Comparison of ENCODE assay signal across 29 mouse cellular contexts in genomic region chr4:43980236-43980635, GRCm38 (mm10). TPM values are rescaled to one million over a fixed set of nuclear protein-coding genes. Genes with fewer than 3 reads are reported as not detected.
DNase-seq lines count a peak whose midpoint lies in the region; ATAC-seq and TF ChIP-seq lines count a peak whose summit lies in the region.
"Had no signal": no experiment of that assay in that cellular context is flagged by ENCODE, and none has a peak within 500 bp of the region (broad histone marks: within the 10 kb centered on the region; RNA-seq: fewer than 3 reads in every experiment).

No protein-coding gene starts in this region.

- intact Hi-C loops in gastrocnemius, postnatal 36 days (cut with DNase I), result no loop called here

- DNase-seq in forebrain, embryonic 14.5 days (ENCODE audit: low spot score), result no peak
- DNase-seq in heart, embryonic 10.5 days (ENCODE audit: low spot score), result peak; percentile 51
- no peak for DNase-seq in stomach, postnatal 0 days (ENCODE audit: low spot score)
- DNase-seq in testis, postnatal 10 days (ENCODE audit: low spot score), result peak; percentile 42
- no peak for DNase-seq in gastrocnemius, postnatal 36 days
- DNase-seq: heart, postnatal 36 days; kidney, adult 9 months; thymus, adult 18-20 months; thymus, postnatal 25 days had no signal

- no peak overlapping the region for H3K9ac ChIP-seq in forebrain, embryonic 14.5 days (ENCODE audit: low read length)
- H3K9ac ChIP-seq in forebrain, embryonic 12.5 days, result no peak overlapping the region
- no peak overlapping the region for H3K9ac ChIP-seq in heart, embryonic 11.5 days (ENCODE audit: low read depth, low read length)
- H3K9ac ChIP-seq in stomach, embryonic 16.5 days (ENCODE audit: low read length), result no peak overlapping the region
- no peak overlapping the region for H3K9ac ChIP-seq in stomach, postnatal 0 days (ENCODE audit: low read length)
- H3K9ac ChIP-seq: hindbrain, embryonic 12.5 days; limb, embryonic 12.5 days; liver, embryonic 15.5 days; lung, embryonic 15.5 days; neural tube, embryonic 13.5 days had no signal

- ATAC-seq in forebrain, embryonic 14.5 days, result no peak
- ATAC-seq in forebrain, embryonic 12.5 days (ENCODE audit: low FRiP score), result no peak
- ATAC-seq in heart, embryonic 11.5 days (replicated peaks; ENCODE audit: insufficient number of reproducible peaks, low FRiP score, low TSS enrichment), result no peak
- ATAC-seq in stomach, embryonic 16.5 days (ENCODE audit: insufficient read depth, low FRiP score), result no peak
- no peak for ATAC-seq in stomach, postnatal 0 days (ENCODE audit: low FRiP score, low TSS enrichment)
- ATAC-seq: intestine, postnatal 0 days; Patski had no signal

- H3K27me3 ChIP-seq in forebrain, embryonic 14.5 days (replicated peaks; ENCODE audit: control insufficient read depth, insufficient read depth, low read length), result no peaks in the 10 kb centered on the region
- peaks cover 31% of the 10 kb centered on the region for H3K27me3 ChIP-seq in forebrain, embryonic 12.5 days
- peaks cover 15% of the 10 kb centered on the region; the same call in 1 of the 2 replicates for H3K27me3 ChIP-seq in heart, embryonic 10.5 days (ENCODE audit: insufficient read depth, poor library complexity, severe bottlenecking)
- 0 out of 2 replicates have a peak, but pooled peaks cover 2% of the 10 kb centered on the region for H3K27me3 ChIP-seq in heart, embryonic 11.5 days (ENCODE audit: control insufficient read depth, insufficient read depth, low read length)
- no peaks in the 10 kb centered on the region for H3K27me3 ChIP-seq in stomach, embryonic 16.5 days (ENCODE audit: control insufficient read depth, insufficient read depth, low read length)
- H3K27me3 ChIP-seq in stomach, postnatal 0 days (ENCODE audit: control insufficient read depth, insufficient read depth, low read length), result no peaks in the 10 kb centered on the region
- H3K27me3 ChIP-seq: hindbrain, embryonic 12.5 days; limb, embryonic 12.5 days; liver, embryonic 15.5 days; lung, embryonic 15.5 days; neural tube, embryonic 13.5 days; Patski had no signal

- TF ChIP-seq CTCF in stomach, postnatal 0 days (IDR thresholded peaks at IDR 0.05; ENCODE audit: low read depth), result no peak

- no peak overlapping the region for H3K4me3 ChIP-seq in forebrain, embryonic 14.5 days (ENCODE audit: low read depth, low read length)
- no peak overlapping the region for H3K4me3 ChIP-seq in forebrain, embryonic 12.5 days (replicated peaks)
- H3K4me3 ChIP-seq in heart, embryonic 10.5 days, result no peak overlapping the region
- no peak overlapping the region for H3K4me3 ChIP-seq in heart, embryonic 11.5 days (ENCODE audit: low read depth, low read length)
- H3K4me3 ChIP-seq in stomach, embryonic 16.5 days (replicated peaks; ENCODE audit: low read length), result no peak overlapping the region
- no peak overlapping the region for H3K4me3 ChIP-seq in stomach, postnatal 0 days (ENCODE audit: low read depth, low read length)
- H3K4me3 ChIP-seq: erythroblast, embryonic 14.5 days; hindbrain, embryonic 12.5 days; limb, embryonic 12.5 days; liver, embryonic 15.5 days; lung, embryonic 15.5 days; neural tube, embryonic 13.5 days had no signal

- H3K36me3 ChIP-seq in forebrain, embryonic 14.5 days (ENCODE audit: control insufficient read depth, insufficient read depth, low read length), result 0 out of 2 replicates have a peak, but pooled peaks cover 2% of the 10 kb centered on the region
- H3K36me3 ChIP-seq in forebrain, embryonic 12.5 days (replicated peaks), result no peaks in the 10 kb centered on the region
- H3K36me3 ChIP-seq in heart, embryonic 10.5 days, result no peaks in the 10 kb centered on the region
- no peaks in the 10 kb centered on the region for H3K36me3 ChIP-seq in heart, embryonic 11.5 days (ENCODE audit: control insufficient read depth, insufficient read depth, low read length)
- no peaks in the 10 kb centered on the region for H3K36me3 ChIP-seq in stomach, embryonic 16.5 days (ENCODE audit: control insufficient read depth, insufficient read depth, low read length)
- H3K36me3 ChIP-seq in stomach, postnatal 0 days (ENCODE audit: control insufficient read depth, insufficient read depth, low read length), result no peaks in the 10 kb centered on the region
- H3K36me3 ChIP-seq: limb, embryonic 12.5 days; lung, embryonic 15.5 days; neural tube, embryonic 13.5 days had no signal

- 84% methylated on average over 4 of the region's 4 CpGs for WGBS in forebrain, embryonic 14.5 days
- WGBS in forebrain, embryonic 12.5 days, result 81% methylated on average over 4 of the region's 4 CpGs
- 79% methylated on average over 4 of the region's 4 CpGs for WGBS in heart, embryonic 10.5 days
- WGBS in heart, embryonic 11.5 days (ENCODE audit: insufficient replicate concordance), result 87% methylated on average over 4 of the region's 4 CpGs
- WGBS in stomach, embryonic 16.5 days, result 84% methylated on average over 4 of the region's 4 CpGs
- WGBS in stomach, postnatal 0 days, result 83% methylated on average over 4 of the region's 4 CpGs

- H3K27ac ChIP-seq in forebrain, embryonic 14.5 days (ENCODE audit: low read depth, low read length), result peak overlapping the region; percentile 39; the same call in 1 of the 2 replicates
- H3K27ac ChIP-seq in forebrain, embryonic 12.5 days, result no peak overlapping the region
- no peak overlapping the region for H3K27ac ChIP-seq in heart, embryonic 10.5 days
- H3K27ac ChIP-seq in heart, embryonic 11.5 days (ENCODE audit: low read depth, low read length), result no peak overlapping the region
- 0 out of 2 replicates have a peak overlapping the region, but pooled peaks have one; percentile 1 for H3K27ac ChIP-seq in stomach, embryonic 16.5 days (ENCODE audit: low read length)
- no peak overlapping the region for H3K27ac ChIP-seq in stomach, postnatal 0 days (replicated peaks)
- H3K27ac ChIP-seq: hindbrain, embryonic 12.5 days; hindbrain, postnatal 0 days; liver, embryonic 15.5 days; lung, embryonic 15.5 days; neural tube, embryonic 13.5 days had no signal

- H3K4me1 ChIP-seq in forebrain, embryonic 14.5 days (ENCODE audit: control insufficient read depth, insufficient read depth, low read length), result peaks cover 15% of the 10 kb centered on the region
- peaks cover 20% of the 10 kb centered on the region for H3K4me1 ChIP-seq in forebrain, embryonic 12.5 days
- peaks cover 24% of the 10 kb centered on the region for H3K4me1 ChIP-seq in heart, embryonic 10.5 days
- H3K4me1 ChIP-seq in heart, embryonic 11.5 days (ENCODE audit: control insufficient read depth, insufficient read depth, low read length), result peaks cover 13% of the 10 kb centered on the region
- peaks cover 18% of the 10 kb centered on the region; the same call in 1 of the 2 replicates for H3K4me1 ChIP-seq in stomach, embryonic 16.5 days (ENCODE audit: control insufficient read depth, insufficient read depth, low read length)
- H3K4me1 ChIP-seq in stomach, postnatal 0 days (replicated peaks; ENCODE audit: control insufficient read depth, insufficient read depth), result no peaks in the 10 kb centered on the region; the same call in 1 of the 2 replicates

- H3K9me3 ChIP-seq in forebrain, embryonic 14.5 days (replicated peaks; ENCODE audit: control insufficient read depth, low read length), result no peaks in the 10 kb centered on the region
- H3K9me3 ChIP-seq in forebrain, embryonic 12.5 days, result no peaks in the 10 kb centered on the region
- H3K9me3 ChIP-seq in heart, embryonic 10.5 days, result no peaks in the 10 kb centered on the region
- H3K9me3 ChIP-seq in heart, embryonic 11.5 days (replicated peaks; ENCODE audit: control insufficient read depth, low read length), result no peaks in the 10 kb centered on the region
- no peaks in the 10 kb centered on the region for H3K9me3 ChIP-seq in stomach, embryonic 16.5 days (replicated peaks; ENCODE audit: control insufficient read depth, low read length)
- no peaks in the 10 kb centered on the region for H3K9me3 ChIP-seq in stomach, postnatal 0 days (ENCODE audit: control insufficient read depth, low read length)
- H3K9me3 ChIP-seq: hindbrain, embryonic 12.5 days; limb, embryonic 12.5 days; liver, embryonic 15.5 days; lung, embryonic 15.5 days; neural tube, embryonic 13.5 days had no signal

- no peak for TF ChIP-seq EP300 in stomach, postnatal 0 days (optimal IDR thresholded peaks at IDR 0.05)

- no peak overlapping the region for H3K4me2 ChIP-seq in forebrain, embryonic 14.5 days (ENCODE audit: low read length)
- H3K4me2 ChIP-seq in forebrain, embryonic 12.5 days, result no peak overlapping the region
- no peak overlapping the region for H3K4me2 ChIP-seq in heart, embryonic 11.5 days
- no peak overlapping the region for H3K4me2 ChIP-seq in stomach, embryonic 16.5 days (ENCODE audit: low read depth, low read length)
- H3K4me2 ChIP-seq in stomach, postnatal 0 days (replicated peaks; ENCODE audit: low read depth), result no peak overlapping the region
- H3K4me2 ChIP-seq: hindbrain, embryonic 12.5 days; limb, embryonic 12.5 days; liver, embryonic 15.5 days; lung, embryonic 15.5 days; midbrain, embryonic 11.5 days; neural tube, embryonic 13.5 days had no signal

RNA-seq across cellular contexts. Expression of gene Ccin, which starts 3.0 kb away (rescaled TPM):
- polyA plus RNA-seq in forebrain, embryonic 14.5 days (2014; fragmentation: Nextera tagmentation; extraction: Ambion mirVana), result not detected in 2 replicates
- 0.09 TPM in 1 of 2 replicates, not detected in the other for polyA plus RNA-seq in forebrain, embryonic 12.5 days (2016; fragmentation: Nextera tagmentation; extraction: Ambion mirVana)
- polyA plus RNA-seq in heart, embryonic 10.5 days (2016; fragmentation: Nextera tagmentation; extraction: Ambion mirVana), result not detected in 2 replicates
- not detected in 2 replicates for polyA plus RNA-seq in heart, embryonic 11.5 days (2014; fragmentation: Nextera tagmentation; extraction: Ambion mirVana)
- not detected in 2 replicates for polyA plus RNA-seq in stomach, embryonic 16.5 days (2015; fragmentation: Nextera tagmentation; extraction: Ambion mirVana)
- polyA plus RNA-seq in stomach, postnatal 0 days (2015; fragmentation: Nextera tagmentation; extraction: Ambion mirVana), result not detected in 2 replicates
- not detected for total RNA-seq in gastrocnemius, postnatal 36 days (2021)
- total RNA-seq: adrenal gland, postnatal 10 days; heart, adult 8-10 months; hindbrain, postnatal 0 days; left cerebral cortex, postnatal 14 days; MEL had no signal
- polyA plus RNA-seq: embryonic facial prominence, embryonic 11.5 days; erythroblast, embryonic 14.5 days; heart, embryonic 16.5 days; hindbrain, embryonic 12.5 days; hindbrain, postnatal 0 days; intestine, postnatal 0 days; limb, embryonic 12.5 days; liver, embryonic 15.5 days; lung, embryonic 15.5 days; midbrain, embryonic 11.5 days; midbrain, embryonic 16.5 days; neural tube, embryonic 13.5 days had no signal

RNA-seq across cellular contexts. Expression of gene Glipr2, which starts 23.0 kb away (rescaled TPM):
- polyA plus RNA-seq in forebrain, embryonic 14.5 days (2014; fragmentation: Nextera tagmentation; extraction: Ambion mirVana), result 37.0 and 41.8 TPM in 2 replicates
- 56.9 and 61.7 TPM in 2 replicates for polyA plus RNA-seq in forebrain, embryonic 12.5 days (2016; fragmentation: Nextera tagmentation; extraction: Ambion mirVana)
- polyA plus RNA-seq in heart, embryonic 10.5 days (2016; fragmentation: Nextera tagmentation; extraction: Ambion mirVana), result 114 and 119 TPM in 2 replicates
- 112 and 136 TPM in 2 replicates for polyA plus RNA-seq in heart, embryonic 11.5 days (2014; fragmentation: Nextera tagmentation; extraction: Ambion mirVana)
- polyA plus RNA-seq in stomach, embryonic 16.5 days (2015; fragmentation: Nextera tagmentation; extraction: Ambion mirVana), result 105 and 120 TPM in 2 replicates
- polyA plus RNA-seq in stomach, postnatal 0 days (2015; fragmentation: Nextera tagmentation; extraction: Ambion mirVana), result 43.4 and 46.4 TPM in 2 replicates
- 1 to 10 TPM; 2.4 to 3.0 TPM for total RNA-seq in gastrocnemius, postnatal 36 days (2021)

RNA-seq across cellular contexts. Expression of gene Clta, which starts 24.0 kb away (rescaled TPM):
- polyA plus RNA-seq in forebrain, embryonic 14.5 days (2014; fragmentation: Nextera tagmentation; extraction: Ambion mirVana), result 303 and 306 TPM in 2 replicates
- 235 and 238 TPM in 2 replicates for polyA plus RNA-seq in forebrain, embryonic 12.5 days (2016; fragmentation: Nextera tagmentation; extraction: Ambion mirVana)
- polyA plus RNA-seq in heart, embryonic 10.5 days (2016; fragmentation: Nextera tagmentation; extraction: Ambion mirVana), result 156 and 170 TPM in 2 replicates
- polyA plus RNA-seq in heart, embryonic 11.5 days (2014; fragmentation: Nextera tagmentation; extraction: Ambion mirVana), result 157 and 162 TPM in 2 replicates
- polyA plus RNA-seq in stomach, embryonic 16.5 days (2015; fragmentation: Nextera tagmentation; extraction: Ambion mirVana), result 183 and 186 TPM in 2 replicates
- 191 and 194 TPM in 2 replicates for polyA plus RNA-seq in stomach, postnatal 0 days (2015; fragmentation: Nextera tagmentation; extraction: Ambion mirVana)
- 10 to 100 TPM; 46.3 to 49.3 TPM for total RNA-seq in gastrocnemius, postnatal 36 days (2021)

Comparison
In these comparisons a context has a peak if more than half of its experiments do, and no peak if none do; other contexts are left out.
1. H3K27ac ChIP-seq: peak in forebrain, embryonic 14.5 days (single experiment) and stomach, embryonic 16.5 days (single experiment); none in forebrain, embryonic 12.5 days (single experiment), heart, embryonic 10.5 days (single experiment), heart, embryonic 11.5 days (single experiment) and stomach, postnatal 0 days (single experiment).
2. DNase-seq: peak in heart, embryonic 10.5 days (single experiment) and testis, postnatal 10 days (single experiment); none in forebrain, embryonic 14.5 days (single experiment), stomach, postnatal 0 days (single experiment) and gastrocnemius, postnatal 36 days (0 of 2).